Mouse (Mus musculus) forebrain, postnatal 0 days (tissue): ENCODE results near the gene Mst1. TPM values are rescaled to one million over a fixed set of nuclear protein-coding genes. Genes with fewer than 3 reads are reported as not detected.

ENCODE experiments used
- ATAC-seq: fragments of 200-750 bp; cut with Nextera tagmentation; 2 replicates; pipeline ENCODE4 v1.8.0; 2017; ENCODE audit warnings: mild to moderate bottlenecking, moderate library complexity
- DNase-seq: peaks from one replicate; pipeline ENCODE4 v3.0.0-alpha.2; 2015
- H3K27ac ChIP-seq: fragments of 300-500 bp; sonication (generic); 2 replicates; pipeline ENCODE4 v1.5.1; 2014; ENCODE audit warnings: low read depth, mild to moderate bottlenecking, antibody characterized with exemption, low read length, moderate library complexity, mixed read lengths
- H3K27me3 ChIP-seq: fragments of 300-500 bp; sonication (generic); 2 replicates; pipeline ENCODE4 v1.6.1; 2014; ENCODE audit warnings: mild to moderate bottlenecking, low read length, mixed read lengths; ENCODE audit not compliant: insufficient read depth
- H3K36me3 ChIP-seq: fragments of 300-500 bp; sonication (generic); 2 replicates; pipeline ENCODE4 v1.6.1; 2014; ENCODE audit warnings: mild to moderate bottlenecking, moderate library complexity; ENCODE audit not compliant: insufficient read depth
- H3K4me1 ChIP-seq: fragments of 300-500 bp; sonication (generic); 2 replicates; pipeline ENCODE4 v1.6.1; 2014; ENCODE audit warnings: antibody characterized with exemption; ENCODE audit not compliant: insufficient read depth
- H3K4me2 ChIP-seq: fragments of 300-500 bp; sonication (generic); 2 replicates; pipeline ENCODE4 v1.6.1; 2014; ENCODE audit warnings: low read depth, mild to moderate bottlenecking, moderate library complexity
- H3K4me3 ChIP-seq: fragments of 300-500 bp; sonication (generic); 2 replicates; pipeline ENCODE4 v1.5.1; 2014; ENCODE audit warnings: low read depth, low read length, mixed read lengths
- H3K9ac ChIP-seq: fragments of 300-500 bp; sonication (generic); 2 replicates; pipeline ENCODE4 v1.6.1; 2014; ENCODE audit warnings: mild to moderate bottlenecking
- H3K9me3 ChIP-seq: fragments of 300-500 bp; sonication (generic); 2 replicates; pipeline ENCODE4 v1.6.1; 2016; ENCODE audit warnings: low read length
- CTCF ChIP-seq: sonication (generic); IDR thresholded peaks from 2 replicates; pipeline ENCODE4 v1.5.1; 2016; ENCODE audit warnings: antibody characterized with exemption, control low read depth, low read depth
- WGBS: fragments of 180-500 bp; shearing (Covaris S2); extraction: QIAGEN DNeasy Blood & Tissue Kit; methylation state at CpG from one replicate; pipeline ENCODE4 v1.1.7; 2014; 5-methylcytosine and 5-hydroxymethylcytosine counted together
- polyA plus RNA-seq: library from polyadenylated mRNA; unstranded; fragments of >200 nt; fragmentation: Nextera tagmentation; extraction: Ambion mirVana; gene quantifications from 2 replicates; pipeline ENCODE4 v1.2.1, GENCODE M21; 2015
- total RNA-seq: library from RNA; depleted of rRNA; stranded (reverse); fragments of >200 nt; gene quantifications from 2 replicates; pipeline ENCODE4 v1.2.3, GENCODE M21; 2014; rRNA removed

Gene Mst1
- total RNA-seq (0.10 TPM in 1 of 2 replicates, not detected in the other), polyA plus RNA-seq (not detected in 2 replicates)

- Histone ChIP-seq H3K27ac (no peak within 1 kb of the TSS), H3K27me3 (peaks cover 7% of the 10 kb centered on the region), H3K36me3 (peaks cover 7% of the 10 kb centered on the region; the same call in 1 of the 2 replicates), H3K4me3 (peak within 1 kb of the TSS; percentile 74), H3K9me3 (no peaks in the 10 kb centered on the region), H3K9ac (peak within 1 kb of the TSS; percentile 95), H3K4me2 (peak within 1 kb of the TSS; percentile 81), H3K4me1 (peaks cover 10% of the 10 kb centered on the region)
- DNase-seq (no peak), ATAC-seq (no peak)
- TF ChIP-seq CTCF = no peak
- WGBS = 80% methylated on average over 5 of the region's 5 CpGs
Observed at GRCm38 (mm10) chr9:108080168-108080567, at the start of gene Mst1. Gene Mst1 (plus strand): TSS chr9:108080436.

- no peaks in the 10 kb centered on the region for H3K4me1 ChIP-seq
- 90% methylated on average over 5 of the region's 5 CpGs for WGBS
- DNase-seq (no peak), ATAC-seq (no peak)
- no peak overlapping the region for H3K27ac ChIP-seq
- H3K9me3 ChIP-seq = no peaks in the 10 kb centered on the region
- no peak overlapping the region for H3K9ac ChIP-seq
- no peak for TF ChIP-seq CTCF
- peaks cover 31% of the 10 kb centered on the region for H3K36me3 ChIP-seq
- H3K4me2 ChIP-seq = no peak overlapping the region
- H3K4me3 ChIP-seq = no peak overlapping the region
- H3K27me3 ChIP-seq = no peaks in the 10 kb centered on the region
Observed at GRCm38 (mm10) chr9:108032126-108032525, 48.1 kb upstream of the Mst1 start.

GRCm38 (mm10) chr9:108035331-108036156 is 44.7 kb upstream of the Mst1 start:
- Histone ChIP-seq H3K4me3 (no peak overlapping the region), H3K9me3 (no peaks in the 10 kb centered on the region), H3K4me1 (no peaks in the 10 kb centered on the region), H3K9ac (no peak overlapping the region), H3K4me2 (no peak overlapping the region), H3K27ac (no peak overlapping the region), H3K27me3 (no peaks in the 10 kb centered on the region), H3K36me3 (peaks cover 31% of the 10 kb centered on the region)
- TF ChIP-seq CTCF = no peak
- DNase-seq (no peak), ATAC-seq (no peak)
- WGBS = 98% methylated on average over 2 of the region's 2 CpGs

- Histone ChIP-seq H3K9ac (no peak overlapping the region), H3K4me3 (no peak overlapping the region), H3K27ac (no peak overlapping the region), H3K36me3 (peaks cover 60% of the 10 kb centered on the region), H3K4me2 (no peak overlapping the region), H3K4me1 (no peaks in the 10 kb centered on the region), H3K27me3 (no peaks in the 10 kb centered on the region), H3K9me3 (no peaks in the 10 kb centered on the region)
- ATAC-seq (no peak), DNase-seq (no peak)
- 95% methylated on average over 8 of the region's 8 CpGs for WGBS
- no peak; the same call in 1 of the 2 replicates for TF ChIP-seq CTCF
Observed at GRCm38 (mm10) chr9:108044751-108045492, 35.3 kb upstream of the Mst1 start.

- Histone ChIP-seq H3K9ac (no peak overlapping the region), H3K4me1 (no peaks in the 10 kb centered on the region), H3K9me3 (no peaks in the 10 kb centered on the region), H3K27ac (no peak overlapping the region), H3K36me3 (peaks cover 56% of the 10 kb centered on the region), H3K27me3 (no peaks in the 10 kb centered on the region), H3K4me2 (no peak overlapping the region), H3K4me3 (no peak overlapping the region)
- 87% methylated on average over 4 of the region's 4 CpGs for WGBS
- TF ChIP-seq CTCF = no peak
- DNase-seq = no peak
- no peak for ATAC-seq
Observed at GRCm38 (mm10) chr9:108046582-108046981, 33.7 kb upstream of the Mst1 start.

GRCm38 (mm10) chr9:108047601-108048565 is 32.4 kb upstream of the Mst1 start:
- peaks cover 47% of the 10 kb centered on the region for H3K36me3 ChIP-seq
- no peaks in the 10 kb centered on the region for H3K27me3 ChIP-seq
- H3K4me3 ChIP-seq = peak overlapping the region; percentile 81; the same call in 1 of the 2 replicates
- WGBS = 48% methylated on average over 17 of the region's 17 CpGs
- H3K4me2 ChIP-seq = peak overlapping the region; percentile 61
- H3K9ac ChIP-seq = 0 out of 2 replicates have a peak overlapping the region, but pooled peaks have one; percentile 34
- H3K9me3 ChIP-seq = no peaks in the 10 kb centered on the region
- H3K27ac ChIP-seq = 0 out of 2 replicates have a peak overlapping the region, but pooled peaks have one; percentile 3
- no peak for TF ChIP-seq CTCF
- ATAC-seq (no peak), DNase-seq (no peak)
- H3K4me1 ChIP-seq = no peaks in the 10 kb centered on the region
